Comparison of ENCODE assay signal across 18 mouse cellular contexts in genomic region chr2:52570171-52570570, GRCm38 (mm10).
A peak's percentile ranks its signal among the peaks of the same experiment; 100 is the strongest.
DNase-seq lines count a peak whose midpoint lies in the region; ATAC-seq and TF ChIP-seq lines count a peak whose summit lies in the region.
"Had no signal": no experiment of that assay in that cellular context is flagged by ENCODE, and none has a peak within 500 bp of the region (broad histone marks: within the 10 kb centered on the region; RNA-seq: fewer than 3 reads in every experiment).

No protein-coding gene starts in this region.

- H3K4me1 ChIP-seq in heart, embryonic 13.5 days: peaks cover 25% of the 10 kb centered on the region
- H3K4me1 ChIP-seq in liver, embryonic 14.5 days (replicated peaks; ENCODE audit: control insufficient read depth in 2 of 2, insufficient read depth in 2 of 2, low read length in 1 of 2): peaks cover 21 to 35% of the 10 kb centered on the region in 2 experiments
- peaks cover 14% of the 10 kb centered on the region for H3K4me1 ChIP-seq in thymus, adult 2 months (replicated peaks; ENCODE audit: control insufficient read depth, insufficient read depth, low read length)
- no peaks in the 10 kb centered on the region for H3K4me1 ChIP-seq in kidney, adult 2 months (ENCODE audit: control insufficient read depth, insufficient read depth, low read length)
- H3K4me1 ChIP-seq: embryonic facial prominence, embryonic 15.5 days; forebrain, embryonic 12.5 days; midbrain, embryonic 10.5 days had no signal

- ATAC-seq in heart, embryonic 13.5 days (ENCODE audit: extremely low read depth, insufficient number of reproducible peaks, low FRiP score, low TSS enrichment): no peak
- ATAC-seq in CD4-positive, CD25-positive, alpha-beta regulatory T cell, adult 4 months: peak; percentile 62
- no peak for ATAC-seq in liver, embryonic 14.5 days (ENCODE audit: insufficient read depth)
- ATAC-seq: hindbrain, postnatal 0 days had no signal

- TF ChIP-seq EP300 in liver, embryonic 14.5 days (IDR thresholded peaks at IDR 0.05; ENCODE audit: low read depth): no peak

- no peak for TF ChIP-seq POLR2A in thymus, adult 2 months (IDR thresholded peaks at IDR 0.05; ENCODE audit: control insufficient read depth, extremely low read depth, insufficient read depth, low read length, poor library complexity)
- no peak for TF ChIP-seq POLR2A in kidney, adult 2 months (IDR thresholded peaks at IDR 0.05; ENCODE audit: low read depth, low read length)

- TF ChIP-seq CTCF in liver, embryonic 14.5 days (IDR thresholded peaks at IDR 0.05; ENCODE audit: low read depth): no peak
- TF ChIP-seq CTCF in thymus, adult 2 months (IDR thresholded peaks at IDR 0.05; ENCODE audit: borderline replicate concordance, control insufficient read depth, extremely low read depth, insufficient read depth, low read length, poor library complexity): no peak
- TF ChIP-seq CTCF in kidney, adult 2 months (conservative IDR thresholded peaks at IDR 0.05; ENCODE audit: insufficient read depth, insufficient read length, low read depth, low read length): no peak

- no peak overlapping the region for H3K4me2 ChIP-seq in heart, embryonic 13.5 days
- H3K4me2 ChIP-seq in liver, embryonic 14.5 days (ENCODE audit: low read depth): peak overlapping the region; percentile 40; the same call in 1 of the 2 replicates
- H3K4me2 ChIP-seq: embryonic facial prominence, embryonic 15.5 days; forebrain, embryonic 12.5 days; lung, embryonic 14.5 days had no signal

- no peak for DNase-seq in heart, postnatal 4 days
- no peak for DNase-seq in liver, embryonic 14.5 days (ENCODE audit: low read depth in 3 of 3, low spot score in 3 of 3)
- peak; percentile 18 for DNase-seq in thymus, adult 2 months
- DNase-seq in cerebellum, postnatal 10 days: no peak
- DNase-seq in kidney, adult 2 months: no peak
- no peak for DNase-seq in lung, postnatal 4 days
- DNase-seq: kidney, postnatal 10 days; layer of hippocampus, adult 9-11 months; left cerebral cortex, postnatal 4 days; lung, embryonic 14.5 days; right cerebral cortex, postnatal 14 days had no signal

- 71% methylated on average over 11 of the region's 11 CpGs for WGBS in heart, embryonic 13.5 days
- 15% methylated on average over 11 of the region's 11 CpGs for WGBS in liver, embryonic 14.5 days (ENCODE audit: insufficient replicate concordance)
- 3% methylated on average over 11 of the region's 11 CpGs for WGBS in thymus, adult 2 months
- 65% methylated on average over 11 of the region's 11 CpGs for WGBS in kidney, adult 2 months

- no peaks in the 10 kb centered on the region for H3K27me3 ChIP-seq in heart, embryonic 13.5 days (replicated peaks)
- no peaks in the 10 kb centered on the region for H3K27me3 ChIP-seq in liver, embryonic 14.5 days (ENCODE audit: control insufficient read depth, insufficient read depth, low read length)
- H3K27me3 ChIP-seq in thymus, adult 2 months (ENCODE audit: control insufficient read depth, insufficient read depth, low read length): no peaks in the 10 kb centered on the region
- H3K27me3 ChIP-seq in kidney, adult 2 months (replicated peaks; ENCODE audit: control insufficient read depth, insufficient read depth, low read length): no peaks in the 10 kb centered on the region
- H3K27me3 ChIP-seq: embryonic facial prominence, embryonic 15.5 days; forebrain, embryonic 12.5 days had no signal

- no peaks in the 10 kb centered on the region for H3K9me3 ChIP-seq in heart, embryonic 13.5 days
- H3K9me3 ChIP-seq in liver, embryonic 14.5 days (ENCODE audit: control insufficient read depth, low read length): no peaks in the 10 kb centered on the region
- H3K9me3 ChIP-seq: embryonic facial prominence, embryonic 15.5 days; forebrain, embryonic 12.5 days; midbrain, embryonic 10.5 days had no signal

- H3K9ac ChIP-seq in heart, embryonic 13.5 days: no peak overlapping the region
- H3K9ac ChIP-seq in liver, embryonic 14.5 days (replicated peaks): no peak overlapping the region
- H3K9ac ChIP-seq: embryonic facial prominence, embryonic 15.5 days; forebrain, embryonic 12.5 days; lung, embryonic 14.5 days had no signal

- peak overlapping the region; percentile 85 for H3K27ac ChIP-seq in heart, embryonic 13.5 days (replicated peaks)
- no peak overlapping the region for H3K27ac ChIP-seq in liver, embryonic 14.5 days
- no peak overlapping the region for H3K27ac ChIP-seq in thymus, adult 2 months (ENCODE audit: control insufficient read depth, insufficient read depth, low read length)
- H3K27ac ChIP-seq in kidney, adult 2 months (ENCODE audit: insufficient read depth, low read depth, low read length): no peak overlapping the region
- H3K27ac ChIP-seq: embryonic facial prominence, embryonic 15.5 days; forebrain, embryonic 12.5 days; hindbrain, postnatal 0 days; midbrain, embryonic 10.5 days had no signal

- H3K36me3 ChIP-seq in heart, embryonic 13.5 days: no peaks in the 10 kb centered on the region
- no peaks in the 10 kb centered on the region for H3K36me3 ChIP-seq in liver, embryonic 14.5 days (replicated peaks; ENCODE audit: control insufficient read depth, insufficient read depth, low read depth)
- H3K36me3 ChIP-seq in thymus, adult 2 months (ENCODE audit: control insufficient read depth, insufficient read depth, low read length): no peaks in the 10 kb centered on the region
- no peaks in the 10 kb centered on the region for H3K36me3 ChIP-seq in kidney, adult 2 months (ENCODE audit: control insufficient read depth, insufficient read depth, low read length)
- H3K36me3 ChIP-seq: embryonic facial prominence, embryonic 15.5 days; forebrain, embryonic 12.5 days; midbrain, embryonic 10.5 days had no signal

- H3K4me3 ChIP-seq in heart, embryonic 13.5 days: no peak overlapping the region
- no peak overlapping the region for H3K4me3 ChIP-seq in liver, embryonic 14.5 days (ENCODE audit: insufficient read depth in 1 of 2, low read depth in 2 of 2, low read length in 2 of 2)
- H3K4me3 ChIP-seq in thymus, adult 2 months (ENCODE audit: control insufficient read depth, insufficient read depth, low read length): no peak overlapping the region
- H3K4me3 ChIP-seq in kidney, adult 2 months (ENCODE audit: insufficient read depth, low read depth, low read length): no peak overlapping the region
- H3K4me3 ChIP-seq: embryonic facial prominence, embryonic 15.5 days; forebrain, embryonic 12.5 days; midbrain, embryonic 10.5 days; myocyte had no signal
